Mouse (Mus musculus) ES-E14 (cell line): ENCODE measurements around the gene Gpr137. TPM values are rescaled to one million over a fixed set of nuclear protein-coding genes. Genes with fewer than 3 reads are reported as not detected.

Experiments used
- DNase-seq: peaks from one replicate; pipeline ENCODE4 v3.0.0-alpha.2; 2013; ENCODE audit warnings: low read depth, low spot score
- H3K27ac ChIP-seq: 2 replicates; pipeline ENCODE4 v1.5.1; 2012; ENCODE audit warnings: low read depth, mild to moderate bottlenecking, low read length, moderate library complexity, mixed read lengths; ENCODE audit not compliant: poor library complexity, insufficient read depth, severe bottlenecking
- H3K36me3 ChIP-seq: 2 replicates; pipeline ENCODE4 v1.6.1; 2012; ENCODE audit warnings: mild to moderate bottlenecking, low read length, moderate library complexity, mixed read lengths; ENCODE audit not compliant: control insufficient read depth, poor library complexity, insufficient read depth, severe bottlenecking
- H3K4me1 ChIP-seq, 2 experiments: fragments of 150-350 bp in 1 of 2; sonication (generic) in 1 of 2; 2 replicates each; pipeline ENCODE4 v1.6.1; 2012; ENCODE audit warnings: low read length in 2 of 2, mild to moderate bottlenecking in 1 of 2, mixed read lengths in 1 of 2; ENCODE audit not compliant: control insufficient read depth in 2 of 2, insufficient read depth in 2 of 2, poor library complexity in 1 of 2
- H3K4me3 ChIP-seq, 2 experiments: fragments of 150-350 bp in 1 of 2; sonication (generic) in 1 of 2; 2 replicates each; pipeline ENCODE4 v1.5.1; 2012; ENCODE audit warnings: low read length in 2 of 2, low read depth in 1 of 2, mild to moderate bottlenecking in 1 of 2, mixed read lengths in 1 of 2; ENCODE audit not compliant: insufficient read depth in 1 of 2, poor library complexity in 1 of 2, severe bottlenecking in 1 of 2
- H3K9ac ChIP-seq: 2 replicates; pipeline ENCODE4 v1.6.1; 2012; ENCODE audit warnings: low read depth, mild to moderate bottlenecking, low read length, mixed read lengths; ENCODE audit not compliant: poor library complexity, insufficient read depth, severe bottlenecking
- H3K9me3 ChIP-seq: fragments of 150-350 bp; sonication (generic); 2 replicates; pipeline ENCODE4 v1.6.1; 2012; ENCODE audit warnings: low read depth, mild to moderate bottlenecking, low read length; ENCODE audit not compliant: control insufficient read depth, insufficient read depth
- CHD2 ChIP-seq: IDR thresholded peaks from 2 replicates; pipeline ENCODE4 v1.6.1; 2014; ENCODE audit warnings: mild to moderate bottlenecking, low read depth, low read length, inconsistent platforms
- HCFC1 ChIP-seq: IDR thresholded peaks from 2 replicates; pipeline ENCODE4 v1.6.1; 2012; ENCODE audit warnings: low read length, inconsistent platforms, borderline replicate concordance; ENCODE audit not compliant: insufficient read depth
- MAFK ChIP-seq: IDR thresholded peaks from 2 replicates; pipeline ENCODE4 v1.6.1; 2014; ENCODE audit warnings: mild to moderate bottlenecking, low read depth, low read length, inconsistent platforms; ENCODE audit not compliant: insufficient read depth
- ZC3H11A ChIP-seq: IDR thresholded peaks from 2 replicates; pipeline ENCODE4 v1.6.1; 2012; ENCODE audit warnings: low read depth, mild to moderate bottlenecking, inconsistent platforms, low read length, borderline replicate concordance
- ZNF384 ChIP-seq: IDR thresholded peaks from 2 replicates; pipeline ENCODE4 v1.6.1; 2012; ENCODE audit warnings: low read depth, low read length, inconsistent platforms
- in situ Hi-C, 2 experiments: fragments of 600-800 bp; cut with MboI; formaldehyde crosslinking; loops; one replicate each; pipeline ENCODE4 v1.15.1; 2025; ENCODE audit warnings: low sequenced_read_pairs in 2 of 2, inconsistent platforms in 1 of 2; ENCODE audit not compliant: unreplicated experiment in 2 of 2
- total RNA-seq: library from RNA; depleted of rRNA; stranded (reverse); fragments of 300-350 nt; gene quantifications from 2 replicates; pipeline ENCODE4 v1.2.3, GENCODE M21; 2012

Gene Gpr137
- total RNA-seq, 1 experiment = 23.7 TPM

- no peak overlapping the region for H3K4me3 ChIP-seq
- no peaks in the 10 kb centered on the region for H3K9me3 ChIP-seq
- H3K4me1 ChIP-seq = peaks cover 0 to 12% of the 10 kb centered on the region in 2 experiments; a peak in 2 of 4 replicates
- H3K9ac ChIP-seq = no peak overlapping the region
- DNase-seq = no peak
- in situ Hi-C loops = no loop called here
- no peak for TF ChIP-seq HCFC1
- no peak for TF ChIP-seq MAFK
- TF ChIP-seq ZNF384 = no peak
- TF ChIP-seq ZC3H11A = no peak
- TF ChIP-seq CHD2 = no peak
- H3K36me3 ChIP-seq = peaks cover 63% of the 10 kb centered on the region
- H3K27ac ChIP-seq = no peak overlapping the region
Measured at GRCm38 (mm10) chr19:6956461-6956860, 14.2 kb upstream of the Gpr137 start.

GRCm38 (mm10) chr19:6955424-6955823 lies 13.1 kb upstream of the Gpr137 start:
- Histone ChIP-seq H3K9me3 (no peaks in the 10 kb centered on the region), H3K4me1 (peaks cover 0 to 12% of the 10 kb centered on the region in 2 experiments; a peak in 2 of 4 replicates), H3K27ac (no peak overlapping the region), H3K4me3 (no peak overlapping the region), H3K9ac (no peak overlapping the region), H3K36me3 (peaks cover 60% of the 10 kb centered on the region)
- in situ Hi-C loops = no loop called here
- no peak for DNase-seq
- TF ChIP-seq CHD2 (no peak), HCFC1 (no peak), ZNF384 (no peak), MAFK (no peak), ZC3H11A (no peak)

GRCm38 (mm10) chr19:6954046-6954445 lies 11.8 kb upstream of the Gpr137 start:
- Histone ChIP-seq H3K4me1 (peaks cover 0 to 17% of the 10 kb centered on the region in 2 experiments; a peak in 2 of 4 replicates), H3K36me3 (peaks cover 47% of the 10 kb centered on the region), H3K9me3 (no peaks in the 10 kb centered on the region), H3K9ac (no peak overlapping the region), H3K27ac (no peak overlapping the region), H3K4me3 (no peak overlapping the region)
- DNase-seq = no peak
- in situ Hi-C loops = no loop called here
- TF ChIP-seq ZC3H11A = no peak
- no peak for TF ChIP-seq HCFC1
- TF ChIP-seq ZNF384 = no peak
- TF ChIP-seq MAFK = no peak
- no peak for TF ChIP-seq CHD2

GRCm38 (mm10) chr19:6952712-6953037 lies 10.4 kb upstream of the Gpr137 start:
- in situ Hi-C loops = no loop called here
- H3K9ac ChIP-seq = peak overlapping the region; percentile 82; the same call in 1 of the 2 replicates
- no peak for DNase-seq
- H3K4me1 ChIP-seq = peaks cover 0 to 23% of the 10 kb centered on the region in 2 experiments; a peak in 3 of 4 replicates
- peak overlapping the region; percentile 91; the same call in 1 of the 2 replicates for H3K27ac ChIP-seq
- H3K4me3 ChIP-seq = peak overlapping the region; percentile 80; a peak in 3 of 4 replicates
- peaks cover 34% of the 10 kb centered on the region for H3K36me3 ChIP-seq
- no peak for TF ChIP-seq CHD2
- TF ChIP-seq MAFK = no peak
- TF ChIP-seq HCFC1 = no peak
- TF ChIP-seq ZNF384 = no peak
- no peak for TF ChIP-seq ZC3H11A
- H3K9me3 ChIP-seq = no peaks in the 10 kb centered on the region

GRCm38 (mm10) chr19:6951994-6952711 lies 9.9 kb upstream of the Gpr137 start:
- peak overlapping the region; percentile 80 for H3K4me3 ChIP-seq
- TF ChIP-seq ZNF384 = no peak
- no peak for TF ChIP-seq CHD2
- no peak for TF ChIP-seq ZC3H11A
- no peak for TF ChIP-seq MAFK
- no peak for TF ChIP-seq HCFC1
- peak overlapping the region; percentile 91 for H3K27ac ChIP-seq
- H3K9ac ChIP-seq = peak overlapping the region; percentile 82
- in situ Hi-C loops = no loop called here
- H3K9me3 ChIP-seq = no peaks in the 10 kb centered on the region
- H3K36me3 ChIP-seq = peaks cover 29% of the 10 kb centered on the region
- no peak for DNase-seq
- H3K4me1 ChIP-seq = peaks cover 0 to 24% of the 10 kb centered on the region in 2 experiments; a peak in 3 of 4 replicates
